Mouse (Mus musculus) liver, adult 2 months (tissue): ENCODE results near the gene Paxip1.
A peak's percentile ranks its signal among the peaks of the same experiment; 100 is the strongest.

ENCODE experiments used
- CTCF ChIP-seq: fragments of 200-500 bp; IDR thresholded peaks from 2 replicates; pipeline ENCODE4 v1.5.1; 2011; ENCODE audit warnings: low read depth, low read length, control low read depth
- POLR2A ChIP-seq: fragments of 200-500 bp; IDR thresholded peaks from 2 replicates; pipeline ENCODE4 v1.6.1; 2011; ENCODE audit warnings: low read length, control low read depth; ENCODE audit not compliant: insufficient read depth; ENCODE audit errors: extremely low read depth

DNA sequence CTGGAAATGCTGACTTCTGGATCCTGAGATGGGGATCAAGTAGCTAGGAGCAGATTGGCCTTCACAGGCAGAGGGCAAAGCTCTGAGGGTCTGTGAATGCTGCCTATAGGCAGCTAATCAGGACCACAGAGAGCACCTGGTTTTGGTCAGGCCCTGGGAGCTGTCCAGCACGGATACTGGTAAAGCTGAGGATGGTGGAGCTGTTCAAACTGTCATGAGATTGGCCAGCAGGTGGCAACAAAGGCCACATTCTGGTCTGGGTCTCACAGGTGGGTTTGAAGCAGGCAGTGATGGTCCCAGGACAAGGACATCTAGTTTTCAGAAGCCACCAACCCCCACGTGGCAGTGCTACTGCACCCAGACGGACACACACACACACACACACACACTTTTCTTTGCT lies 54.3 kb downstream of the Paxip1 start:
- TF ChIP-seq CTCF = peak; percentile 36; the same call in 1 of the 2 replicates
- no peak for TF ChIP-seq POLR2A
